Mouse (Mus musculus) midbrain, embryonic 14.5 days (tissue): ENCODE results near the gene Sf3b3. TPM values are rescaled to one million over a fixed set of nuclear protein-coding genes. Genes with fewer than 3 reads are reported as not detected.
"Not testable (repeated sequence)": the region's sequence is repeated elsewhere in the genome, so short reads cannot be mapped to it uniquely, and the experiment has no call there.

Source experiments
- ATAC-seq: fragments of 200-750 bp; cut with Nextera tagmentation; 2 replicates; pipeline ENCODE4 v1.8.0; 2017; ENCODE audit warnings: moderate number of reproducible peaks, moderate library complexity; ENCODE audit not compliant: low FRiP score, low TSS enrichment
- DNase-seq: peaks from one replicate; pipeline ENCODE4 v3.0.0-alpha.2; 2015
- H3K27ac ChIP-seq: fragments of 300-500 bp; sonication (generic); replicated peaks from 2 replicates; pipeline ENCODE4 v1.5.1; 2014; ENCODE audit warnings: mild to moderate bottlenecking, low read depth, low read length, moderate library complexity
- H3K27me3 ChIP-seq: fragments of 300-500 bp; sonication (generic); 2 replicates; pipeline ENCODE4 v1.6.1; 2014; ENCODE audit warnings: low read length, control low read depth, mixed read lengths; ENCODE audit not compliant: control insufficient read depth, insufficient read depth
- H3K36me3 ChIP-seq: fragments of 300-500 bp; sonication (generic); 2 replicates; pipeline ENCODE4 v1.6.1; 2014; ENCODE audit warnings: low read length, control low read depth; ENCODE audit not compliant: control insufficient read depth, insufficient read depth
- H3K4me1 ChIP-seq: fragments of 300-500 bp; sonication (generic); 2 replicates; pipeline ENCODE4 v1.6.1; 2014; ENCODE audit warnings: mild to moderate bottlenecking, antibody characterized with exemption, low read length, control low read depth; ENCODE audit not compliant: control insufficient read depth, insufficient read depth
- H3K4me2 ChIP-seq: fragments of 300-500 bp; sonication (generic); 2 replicates; pipeline ENCODE4 v1.6.1; 2014; ENCODE audit warnings: mild to moderate bottlenecking, low read length, moderate library complexity
- H3K4me3 ChIP-seq: fragments of 300-500 bp; sonication (generic); replicated peaks from 2 replicates; pipeline ENCODE4 v1.5.1; 2014; ENCODE audit warnings: low read depth, low read length
- H3K9ac ChIP-seq: fragments of 300-500 bp; sonication (generic); replicated peaks from 2 replicates; pipeline ENCODE4 v1.6.1; 2014; ENCODE audit warnings: mild to moderate bottlenecking, low read length, moderate library complexity
- H3K9me3 ChIP-seq: fragments of 300-500 bp; sonication (generic); 2 replicates; pipeline ENCODE4 v1.6.1; 2016; ENCODE audit warnings: low read length, control low read depth, mixed read lengths; ENCODE audit not compliant: control insufficient read depth
- whole genome bisulfite sequencing: fragments of 180-500 bp; shearing (Covaris S2); extraction: QIAGEN DNeasy Blood & Tissue Kit; methylation state at CpG from one replicate; pipeline ENCODE4 v1.1.7; 2014; 5-methylcytosine and 5-hydroxymethylcytosine counted together
- polyA plus RNA-seq: library from polyadenylated mRNA; unstranded; fragments of >200 nt; fragmentation: Nextera tagmentation; extraction: Ambion mirVana; gene quantifications from 2 replicates; pipeline ENCODE4 v1.2.1, GENCODE M21; 2014

The Sf3b3 gene
- polyA plus RNA-seq, 1 experiment from 2014 or later, result 114 TPM

DNA sequence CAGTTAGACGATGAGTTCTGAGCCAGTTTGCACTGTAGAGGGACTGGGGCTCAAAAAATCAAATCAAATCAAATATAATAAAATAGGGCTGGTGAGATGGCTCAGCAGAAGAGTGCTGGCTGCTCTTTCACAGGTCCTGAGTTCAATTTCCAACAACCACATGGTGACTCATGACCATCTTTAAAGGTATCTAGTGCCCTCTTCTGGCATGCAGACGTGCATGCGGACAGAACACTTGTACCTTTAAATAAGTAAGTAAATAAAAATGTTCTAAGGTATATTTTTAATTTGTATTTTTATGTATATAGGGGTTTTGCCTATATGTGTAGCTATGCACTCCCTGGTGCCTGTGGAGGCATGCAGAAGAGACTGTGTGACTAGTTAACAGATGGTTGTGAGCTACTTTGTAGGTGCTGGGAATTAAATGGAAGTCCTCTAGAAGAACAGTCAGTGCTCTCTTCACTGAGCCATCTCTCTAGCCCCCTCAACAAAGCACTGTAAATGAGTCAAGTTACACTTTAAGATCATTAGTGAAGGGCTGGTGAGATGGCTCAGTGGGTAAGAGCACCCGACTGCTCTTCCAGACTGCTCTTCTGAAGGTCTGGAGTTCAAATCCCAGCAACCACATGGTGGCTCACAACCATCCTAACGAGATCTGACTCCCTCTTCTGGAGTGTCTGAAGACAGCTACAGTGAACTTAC is 10.3 kb upstream of the Sf3b3 start:
- Histone ChIP-seq H3K4me1 (no peaks in the 10 kb centered on the region), H3K27ac (no peak overlapping the region), H3K4me3 (no peak overlapping the region), H3K4me2 (no peak overlapping the region), H3K27me3 (no peaks in the 10 kb centered on the region), H3K9me3 (no peaks in the 10 kb centered on the region), H3K9ac (no peak overlapping the region), H3K36me3 (peaks cover 93% of the 10 kb centered on the region)
- DNase-seq, result peak; percentile 14
- no peak for ATAC-seq
- WGBS, result 82% methylated on average over 5 of the region's 5 CpGs

GRCm38 (mm10) chr8:110856073-110856472 is 9.5 kb upstream of the Sf3b3 start:
- not testable (repeated sequence) for H3K27ac ChIP-seq, H3K9me3 ChIP-seq, H3K4me3 ChIP-seq, H3K4me2 ChIP-seq, ATAC-seq, H3K4me1 ChIP-seq, H3K9ac ChIP-seq, H3K27me3 ChIP-seq, DNase-seq
- 98% methylated on average over 3 of the region's 4 CpGs for WGBS
- peaks cover 94% of the 10 kb centered on the region for H3K36me3 ChIP-seq

DNA sequence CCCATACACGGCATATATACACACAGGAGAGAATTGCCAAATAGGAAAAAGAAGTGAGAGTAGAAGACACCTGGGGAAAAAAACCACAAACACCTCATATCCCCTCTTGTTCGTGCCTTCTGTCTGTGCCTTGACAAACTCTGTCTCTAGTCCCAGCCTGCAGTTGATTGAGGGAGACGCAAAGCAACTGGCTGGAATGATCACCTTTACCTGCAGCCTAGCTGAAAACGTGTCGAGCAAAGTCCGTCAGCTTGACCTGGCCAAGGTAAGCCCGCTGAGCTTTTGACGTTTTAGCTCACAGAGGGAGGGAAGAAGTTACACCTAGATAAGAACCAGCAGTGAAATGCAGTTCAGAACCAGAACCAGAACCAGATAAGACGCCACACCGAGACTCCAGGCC is 4.6 kb upstream of the Sf3b3 start:
- ATAC-seq, result no peak
- Histone ChIP-seq H3K36me3 (peaks cover 64% of the 10 kb centered on the region), H3K9ac (no peak overlapping the region), H3K27me3 (no peaks in the 10 kb centered on the region), H3K9me3 (no peaks in the 10 kb centered on the region), H3K27ac (no peak overlapping the region), H3K4me3 (no peak overlapping the region), H3K4me1 (peaks cover 8% of the 10 kb centered on the region), H3K4me2 (no peak overlapping the region)
- WGBS, result 96% methylated on average over 10 of the region's 10 CpGs
- no peak for DNase-seq

DNA sequence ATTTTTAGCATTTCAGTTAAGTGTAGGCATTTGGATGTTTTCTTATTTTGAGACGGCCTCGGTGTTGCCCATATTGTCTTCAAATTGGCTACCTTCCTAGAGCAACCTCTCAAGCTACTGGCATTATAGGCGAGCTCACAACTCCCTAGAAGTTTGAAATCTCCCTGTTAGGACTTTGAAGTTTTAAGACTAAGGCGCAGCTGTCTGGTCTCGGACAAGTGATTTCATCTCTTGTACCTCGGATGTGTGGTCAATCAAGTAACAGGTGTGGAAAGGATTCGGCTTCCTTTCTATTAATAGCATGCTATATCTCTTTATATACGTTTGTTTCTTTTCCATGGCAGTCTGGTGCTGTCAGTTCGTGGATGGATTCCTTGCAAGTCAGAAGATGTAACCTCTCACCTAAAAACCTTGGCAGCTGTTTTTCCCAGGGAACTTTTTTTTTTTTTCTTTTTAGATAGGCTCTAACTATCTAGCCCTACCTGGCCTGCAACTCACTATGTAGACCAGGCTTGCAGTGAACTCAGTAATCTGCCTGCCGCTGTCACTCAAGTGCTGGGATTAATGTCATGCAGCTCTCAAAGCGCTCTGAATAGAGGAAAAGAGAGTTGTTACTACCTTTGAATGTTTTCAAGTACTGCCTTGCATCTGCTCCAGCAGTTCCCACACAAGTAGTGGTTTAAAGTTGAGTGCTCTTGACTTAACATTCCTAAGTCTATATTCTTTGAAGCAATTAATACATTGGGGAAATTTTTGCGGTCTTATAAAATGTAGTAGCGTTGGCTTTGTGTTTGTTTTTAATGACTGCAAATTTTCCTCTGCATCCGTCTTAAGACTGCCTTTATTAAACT is 1.3 kb upstream of the Sf3b3 start:
- H3K36me3 ChIP-seq, result peaks cover 52% of the 10 kb centered on the region
- no peak for ATAC-seq
- H3K4me1 ChIP-seq, result peaks cover 17% of the 10 kb centered on the region
- peak overlapping the region; percentile 65 for H3K4me2 ChIP-seq
- H3K9ac ChIP-seq, result peak overlapping the region; percentile 79; the same call in 1 of the 2 replicates
- H3K27me3 ChIP-seq, result no peaks in the 10 kb centered on the region
- H3K4me3 ChIP-seq, result peak overlapping the region; percentile 97
- H3K9me3 ChIP-seq, result no peaks in the 10 kb centered on the region
- no peak overlapping the region for H3K27ac ChIP-seq
- 58% methylated on average over 14 of the region's 14 CpGs for WGBS
- DNase-seq, result no peak

- no peak for DNase-seq
- H3K27me3 ChIP-seq, result no peaks in the 10 kb centered on the region
- no peaks in the 10 kb centered on the region for H3K9me3 ChIP-seq
- peak overlapping the region; percentile 65 for H3K4me2 ChIP-seq
- peak overlapping the region; percentile 97 for H3K4me3 ChIP-seq
- H3K4me1 ChIP-seq, result peaks cover 17% of the 10 kb centered on the region
- peak overlapping the region; percentile 89 for H3K27ac ChIP-seq
- H3K9ac ChIP-seq, result peak overlapping the region; percentile 79
- no peak for ATAC-seq
- 1% methylated on average over 13 of the region's 13 CpGs for WGBS
- peaks cover 52% of the 10 kb centered on the region for H3K36me3 ChIP-seq
These were observed 573 bp upstream of the Sf3b3 start for GRCm38 (mm10) chr8:110847171-110847549.

DNA sequence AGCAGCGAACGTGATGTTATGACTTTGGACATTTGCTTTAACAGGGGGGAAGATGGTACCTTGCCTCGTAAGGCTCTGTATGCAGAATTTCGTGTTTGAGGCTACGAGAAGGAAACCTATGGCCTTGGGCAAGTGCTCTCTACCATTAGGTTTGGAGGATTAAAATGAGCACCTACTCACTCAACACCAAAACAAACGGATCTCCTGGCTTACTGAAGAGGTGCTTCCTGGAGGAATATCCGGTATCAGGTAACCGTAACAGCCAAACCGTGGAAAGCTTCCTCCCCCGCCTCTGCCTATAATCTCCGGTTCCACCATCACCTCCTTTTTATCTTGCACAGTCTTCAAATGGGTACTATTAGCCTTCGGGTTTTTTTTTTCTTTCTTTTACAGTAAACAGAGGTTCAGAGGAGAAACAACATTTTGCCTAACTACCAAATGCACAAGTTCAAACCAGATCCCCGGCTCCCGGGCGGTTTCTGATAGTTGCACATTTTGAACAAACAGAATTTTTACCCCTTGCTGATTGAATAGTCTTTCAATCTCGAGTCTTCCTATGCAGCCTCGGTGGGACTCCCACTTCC is 674 bp downstream of the Sf3b3 start:
- Histone ChIP-seq H3K4me1 (peaks cover 17% of the 10 kb centered on the region), H3K4me3 (peak overlapping the region; percentile 97), H3K27ac (peak overlapping the region; percentile 89; the same call in 1 of the 2 replicates), H3K4me2 (peak overlapping the region; percentile 65), H3K27me3 (no peaks in the 10 kb centered on the region), H3K9ac (peak overlapping the region; percentile 92), H3K9me3 (no peaks in the 10 kb centered on the region), H3K36me3 (peaks cover 50% of the 10 kb centered on the region)
- 11% methylated on average over 17 of the region's 17 CpGs for WGBS
- DNase-seq, result peak; percentile 4
- ATAC-seq, result no peak

- Histone ChIP-seq H3K4me3 (peak overlapping the region; percentile 97; the same call in 1 of the 2 replicates), H3K27ac (no peak overlapping the region), H3K4me1 (peaks cover 17% of the 10 kb centered on the region), H3K36me3 (peaks cover 50% of the 10 kb centered on the region), H3K9me3 (no peaks in the 10 kb centered on the region), H3K27me3 (no peaks in the 10 kb centered on the region), H3K4me2 (peak overlapping the region; percentile 65), H3K9ac (0 out of 2 replicates have a peak overlapping the region, but pooled peaks have one; percentile 92)
- ATAC-seq (no peak), DNase-seq (no peak)
- 84% methylated on average over 3 of the region's 3 CpGs for WGBS
These were observed 1.6 kb downstream of the Sf3b3 start for GRCm38 (mm10) chr8:110844941-110845340.

- 93% methylated on average over 5 of the region's 5 CpGs for WGBS
- ATAC-seq, result no peak
- no peak for DNase-seq
- Histone ChIP-seq H3K27me3 (no peaks in the 10 kb centered on the region), H3K4me2 (no peak overlapping the region), H3K9me3 (no peaks in the 10 kb centered on the region), H3K4me1 (peaks cover 17% of the 10 kb centered on the region), H3K36me3 (peaks cover 62% of the 10 kb centered on the region), H3K9ac (no peak overlapping the region), H3K27ac (no peak overlapping the region), H3K4me3 (no peak overlapping the region)
These were observed 3.4 kb downstream of the Sf3b3 start for GRCm38 (mm10) chr8:110843207-110843606.
